Mouse (Mus musculus): ENCODE data around the gene Sae1.
A peak's percentile ranks its signal among the peaks of the same experiment; 100 is the strongest.
"Not testable (repeated sequence)": the region's sequence is repeated elsewhere in the genome, so short reads cannot be mapped to it uniquely, and the experiment has no call there.

Sae1 gene

GRCm38 (mm10) chr7:16402449-16402848 lies 14.8 kb upstream of the Sae1 start:
- DNase-seq, result no peak

GRCm38 (mm10) chr7:16401991-16402431 lies 14.4 kb upstream of the Sae1 start:
- peak; percentile 28 to 49 for DNase-seq

GRCm38 (mm10) chr7:16400689-16401611 lies 13.3 kb upstream of the Sae1 start, which contains the start of gene Zc3h4:
Gene Zc3h4, plus strand, starts transcription at chr7:16400910.
- peak; percentile 90 to 95 for DNase-seq

- DNase-seq, result peak; percentile 99
Measured at GRCm38 (mm10) chr7:16399820-16400688, 12.4 kb upstream of the Sae1 start.

GRCm38 (mm10) chr7:16399098-16399819 lies 11.7 kb upstream of the Sae1 start:
- DNase-seq, result peak; percentile 94 to 96

- DNase-seq, result no peak
Measured at GRCm38 (mm10) chr7:16398387-16399050, 10.9 kb upstream of the Sae1 start.

GRCm38 (mm10) chr7:16397465-16397864 lies 9.9 kb upstream of the Sae1 start:
- no peak for DNase-seq

GRCm38 (mm10) chr7:16395944-16396343 lies 8.3 kb upstream of the Sae1 start:
- peak; percentile 31 to 66 for DNase-seq

- DNase-seq, result no peak
Measured at GRCm38 (mm10) chr7:16392923-16393322, 5.3 kb upstream of the Sae1 start.

GRCm38 (mm10) chr7:16389942-16390341 lies 2.3 kb upstream of the Sae1 start:
- DNase-seq, result not testable (repeated sequence)

GRCm38 (mm10) chr7:16376505-16376904 lies 11.1 kb downstream of the Sae1 start:
- DNase-seq, result peak; percentile 46 to 70

GRCm38 (mm10) chr7:16374989-16375388 lies 12.6 kb downstream of the Sae1 start:
- no peak for DNase-seq

- no peak for DNase-seq
Measured at GRCm38 (mm10) chr7:16373719-16374118, 13.9 kb downstream of the Sae1 start.

- peak; percentile 23 to 52 for DNase-seq
Measured at GRCm38 (mm10) chr7:16370596-16370995, 17.0 kb downstream of the Sae1 start.

GRCm38 (mm10) chr7:16368835-16369234 lies 18.8 kb downstream of the Sae1 start:
- DNase-seq, result no peak

- peak in 1 of 2 experiments; percentile 48 for DNase-seq
Measured at GRCm38 (mm10) chr7:16366669-16367068, 20.9 kb downstream of the Sae1 start.

- peak in 1 of 2 experiments; percentile 22 for DNase-seq
Measured at GRCm38 (mm10) chr7:16366133-16366646, 21.4 kb downstream of the Sae1 start.

- peak; percentile 28 to 51 for DNase-seq
Measured at GRCm38 (mm10) chr7:16364901-16365500, 22.6 kb downstream of the Sae1 start.

GRCm38 (mm10) chr7:16364319-16364718 lies 23.3 kb downstream of the Sae1 start:
- no peak for DNase-seq

- no peak for DNase-seq
Measured at GRCm38 (mm10) chr7:16357602-16358001, 30.0 kb downstream of the Sae1 start.
